Mouse (Mus musculus) activated CD4-positive, CD25-positive, alpha-beta regulatory T cell, adult 4 months (primary cell): ENCODE measurements around the gene Susd5. TPM values are rescaled to one million over a fixed set of nuclear protein-coding genes. Genes with fewer than 3 reads are reported as not detected.

Experiments used
- ATAC-seq: one replicate; pipeline ENCODE4 v1.8.0; 2017
- polyA plus RNA-seq, 2 experiments: library from polyadenylated mRNA; unstranded; fragments of 100-300 nt; shearing (Covaris generic); gene quantifications; one replicate each; pipeline ENCODE4 v1.2.1; 2017

The Susd5 gene
- not detected for polyA plus RNA-seq

DNA sequence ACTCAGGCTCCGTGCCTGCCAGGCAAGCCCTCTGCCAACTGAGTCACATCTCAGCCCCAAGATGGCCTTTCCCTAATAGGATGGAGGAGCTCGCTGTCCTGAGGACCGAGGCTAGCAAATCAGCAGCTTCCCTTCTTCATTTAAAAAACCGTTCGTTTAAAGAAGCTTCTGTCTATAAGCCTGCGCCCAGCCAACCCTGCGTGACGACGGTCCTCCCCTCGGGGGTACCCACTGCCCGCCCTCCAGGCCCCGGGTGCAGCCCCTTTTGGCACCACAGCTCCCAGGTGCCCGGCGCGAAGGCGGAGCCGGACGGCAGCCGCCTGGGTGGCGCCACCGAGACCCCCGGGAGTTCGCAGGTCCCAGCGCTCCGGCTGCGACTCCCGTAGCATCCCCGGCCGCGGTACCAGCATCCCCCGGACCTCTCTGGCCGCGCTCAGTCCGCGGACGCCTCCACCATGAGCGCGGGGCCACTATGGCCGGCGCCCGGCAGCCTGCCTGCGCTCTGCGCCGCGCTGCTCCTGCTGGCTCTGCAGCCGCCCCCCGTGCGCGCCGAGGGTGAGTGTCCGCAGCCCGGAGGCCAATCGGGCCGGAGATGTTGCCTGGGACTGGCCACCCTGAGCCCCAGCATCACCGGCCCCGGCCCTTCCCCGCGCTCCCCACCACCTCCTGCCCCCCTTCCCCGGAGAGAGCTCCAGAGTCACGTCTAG is at the start of gene Susd5:
Gene Susd5, plus strand, starts transcription at position 51 of the 707 bp plus-strand sequence.
- ATAC-seq: no peak

DNA sequence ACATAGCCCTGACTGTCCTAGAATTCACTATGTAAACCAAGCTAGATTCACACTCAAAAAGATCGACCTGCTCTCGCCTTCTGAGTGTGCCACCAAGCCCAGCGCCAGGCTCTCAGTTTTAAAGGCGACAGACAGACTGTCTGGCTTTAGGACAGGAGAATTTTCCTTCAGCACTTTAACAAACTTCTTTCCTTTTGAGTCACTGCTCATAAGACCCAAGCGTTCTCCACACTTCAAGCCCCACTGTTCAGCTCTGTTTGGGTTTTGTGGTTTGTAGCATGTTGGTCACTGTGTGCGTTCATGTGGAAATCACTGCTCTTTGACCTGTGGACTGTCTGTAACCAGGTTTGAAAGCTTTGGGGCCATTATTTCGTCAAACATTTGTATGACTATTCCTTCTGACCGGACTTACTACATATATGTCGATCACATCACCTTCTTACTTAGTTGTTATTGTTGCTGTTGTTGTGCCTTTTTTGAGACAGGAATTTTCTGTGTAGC is 49.0 kb upstream of the Susd5 start:
- ATAC-seq: no peak

DNA sequence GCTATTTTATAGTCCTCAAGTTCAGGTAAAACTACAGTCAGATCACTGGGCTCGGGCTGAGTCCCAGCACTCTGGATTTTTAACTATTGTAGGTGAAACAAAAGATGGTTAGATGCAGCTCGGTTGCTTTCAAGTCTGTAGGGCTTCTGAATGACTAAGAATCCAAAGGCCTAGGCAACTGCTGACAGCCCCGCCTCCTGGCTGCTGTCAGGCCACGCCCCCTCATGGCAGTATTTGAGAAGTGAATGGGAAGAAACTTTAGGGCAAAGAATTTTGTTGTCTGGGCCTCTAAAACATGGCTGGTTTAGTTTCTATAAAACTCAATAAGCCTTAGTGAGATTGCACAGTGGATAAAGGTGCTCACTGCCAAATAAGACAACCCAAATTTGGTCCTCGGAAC is 47.4 kb upstream of the Susd5 start:
- no peak for ATAC-seq

DNA sequence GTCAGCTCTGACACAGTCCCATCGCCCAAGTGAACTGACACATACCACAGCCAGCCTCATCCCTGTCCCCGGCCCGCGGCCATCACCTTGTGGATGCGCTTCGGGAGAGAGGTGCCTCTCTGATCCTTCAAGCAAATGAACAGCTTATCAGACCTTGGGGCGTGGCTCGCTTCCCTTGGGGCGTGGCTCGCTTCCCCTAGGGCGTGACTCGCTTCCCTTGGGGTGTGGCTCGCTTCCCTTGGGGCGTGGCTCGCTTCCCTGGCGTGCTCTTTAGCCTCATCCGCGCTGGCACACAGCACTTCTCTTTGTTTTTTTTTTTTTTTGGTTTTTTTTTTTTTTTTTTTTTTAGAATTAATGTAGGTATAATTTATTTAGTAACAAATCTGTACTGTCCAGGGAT is 45.7 kb upstream of the Susd5 start:
- no peak for ATAC-seq

DNA sequence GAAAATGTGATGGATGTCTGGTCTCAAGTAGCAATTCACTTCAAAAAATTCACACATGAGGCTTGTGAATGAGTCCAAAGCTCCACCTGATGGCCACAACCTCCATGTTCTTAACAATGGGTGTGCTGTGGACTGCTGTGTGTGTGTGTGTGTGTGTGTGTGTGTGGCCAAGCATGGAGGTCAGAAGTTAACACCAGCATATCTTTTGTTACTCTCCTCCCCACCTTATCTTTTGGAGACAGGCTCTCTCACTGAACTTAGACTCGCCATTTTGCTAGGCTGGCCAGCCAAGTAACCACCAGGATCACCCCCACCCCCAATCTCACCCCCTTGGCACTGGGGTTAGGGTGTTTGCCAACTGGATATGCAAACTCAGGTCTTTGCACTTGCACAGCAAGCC is 42.9 kb upstream of the Susd5 start:
- no peak for ATAC-seq

DNA sequence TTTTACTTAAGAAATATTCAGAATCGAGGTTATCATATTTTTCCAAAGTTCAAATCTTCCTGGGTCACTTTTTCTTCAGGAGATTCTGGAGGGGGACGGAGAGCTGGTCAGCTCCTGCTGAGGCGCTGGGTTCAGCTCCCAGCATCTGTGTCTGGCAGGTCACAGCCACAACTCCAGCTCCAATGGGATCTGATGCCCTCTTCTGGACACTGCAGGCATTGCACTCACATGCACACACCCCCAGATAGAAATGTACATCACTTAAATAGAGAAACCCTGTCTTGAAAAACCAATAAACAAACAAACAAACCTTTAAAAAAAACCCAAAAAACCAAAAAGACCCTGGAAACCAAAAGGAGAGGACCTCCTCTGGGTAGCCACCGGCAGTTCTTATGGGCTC is 41.2 kb upstream of the Susd5 start:
- ATAC-seq: no peak

DNA sequence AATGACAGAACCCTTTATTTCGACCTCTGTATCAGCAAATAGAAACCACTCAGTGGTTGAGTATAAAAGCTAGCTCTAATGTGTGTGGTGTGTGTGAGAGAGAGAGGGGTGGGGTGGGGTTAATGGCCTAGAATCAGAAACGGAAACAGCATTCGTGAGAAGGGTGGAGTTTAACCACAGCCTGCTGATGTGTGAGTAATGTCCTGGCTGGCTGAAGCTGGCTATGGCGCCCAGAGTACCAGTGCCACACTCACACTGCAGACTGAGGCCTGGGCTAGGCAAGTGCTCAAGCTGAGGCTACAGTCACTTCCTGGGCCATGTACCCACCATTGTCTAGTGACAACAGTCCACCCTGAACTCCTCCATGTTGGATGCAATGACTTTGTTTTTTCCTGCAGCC is 40.5 kb upstream of the Susd5 start:
- ATAC-seq: peak; percentile 93

DNA sequence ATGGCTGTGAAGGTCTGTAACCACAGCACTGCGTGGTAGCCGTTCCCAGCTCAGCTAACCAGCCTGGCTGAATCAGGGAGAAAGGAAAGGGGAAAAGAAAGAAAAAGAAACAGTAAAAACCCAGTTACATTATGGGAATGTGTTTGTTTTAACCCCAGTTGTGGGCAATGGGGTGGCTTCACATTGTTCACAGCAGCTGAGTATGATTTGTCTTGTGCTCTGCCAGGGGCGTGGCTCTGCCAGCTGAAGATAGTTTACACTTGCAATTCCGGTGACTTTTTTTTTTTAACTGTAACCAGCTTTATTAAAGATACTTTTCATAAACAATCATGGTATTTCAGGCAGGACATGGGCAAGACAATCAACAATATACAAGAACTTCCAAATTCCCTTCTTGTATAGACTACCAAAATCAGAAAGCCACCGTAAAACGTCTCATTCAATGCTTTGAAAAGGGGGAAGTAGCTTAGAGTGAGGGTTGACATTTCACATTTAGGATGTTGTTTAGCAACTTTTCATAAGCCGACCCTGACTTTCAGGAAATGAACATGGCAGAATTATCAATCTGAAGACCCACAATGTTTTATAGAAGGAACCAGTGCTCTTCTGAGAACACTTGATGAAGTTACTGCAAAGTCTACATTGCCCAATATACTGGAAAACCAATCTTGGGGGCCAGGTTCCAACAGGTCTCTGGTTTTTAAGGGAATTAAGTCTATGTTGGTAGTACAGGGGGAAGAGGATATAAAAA is 37.8 kb upstream of the Susd5 start:
- ATAC-seq: no peak

DNA sequence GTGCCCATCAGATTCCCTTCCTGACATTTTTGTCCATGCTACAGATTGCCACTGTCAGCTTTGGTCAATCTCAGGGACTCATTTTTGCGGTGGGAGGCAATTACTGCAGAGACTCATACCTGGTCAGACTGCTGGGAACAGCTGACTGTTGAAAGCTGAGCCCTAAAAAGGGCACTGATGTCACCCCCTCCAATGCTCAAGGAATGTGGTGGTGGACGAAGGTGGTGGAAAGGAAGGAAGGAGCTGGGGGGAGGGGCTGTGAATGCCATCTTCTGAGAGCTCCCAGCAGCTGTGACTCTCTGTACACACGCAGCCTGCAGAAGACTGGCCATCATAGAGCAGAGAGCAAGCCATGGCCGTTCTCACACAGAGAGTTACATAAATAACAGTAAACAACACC is 34.8 kb upstream of the Susd5 start:
- no peak for ATAC-seq

DNA sequence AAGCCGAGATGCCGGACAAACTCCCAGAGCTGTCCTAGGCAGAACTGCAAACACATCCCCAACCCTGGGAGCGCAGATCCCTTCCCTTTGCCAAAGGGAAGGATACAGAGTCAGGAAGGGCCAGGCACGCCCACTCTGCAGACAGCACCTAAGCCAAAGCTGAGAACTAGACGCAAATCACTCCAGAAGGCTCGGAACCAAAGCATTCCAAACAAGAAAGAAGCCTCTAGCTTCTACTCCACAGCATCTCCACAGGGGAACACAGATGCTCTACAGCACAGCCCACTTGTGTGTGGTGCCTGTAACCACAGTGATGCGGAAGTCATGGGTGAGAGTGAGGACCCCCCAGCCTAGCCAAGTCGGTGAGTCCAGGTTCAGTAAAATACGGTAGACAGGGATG is 31.8 kb upstream of the Susd5 start:
- ATAC-seq: no peak

DNA sequence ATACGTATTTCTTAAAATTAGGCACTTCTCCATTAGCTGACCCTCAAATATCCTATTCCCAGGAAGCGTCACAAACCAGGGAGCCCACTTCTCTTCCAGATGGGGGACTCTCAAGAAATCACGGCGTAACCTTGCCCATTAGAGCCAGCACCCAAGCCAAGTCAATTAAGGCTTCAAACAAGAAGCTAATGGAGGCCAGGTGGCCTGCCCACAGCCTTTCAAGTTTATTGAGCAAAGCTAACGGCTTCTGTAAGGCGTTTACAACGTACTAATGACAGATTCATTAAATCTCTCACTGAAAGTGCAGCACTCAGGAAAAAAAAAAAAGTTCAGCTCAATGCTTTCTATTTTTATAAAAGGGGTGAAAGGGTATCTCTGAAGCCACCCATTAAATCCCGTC is 31.1 kb upstream of the Susd5 start:
- ATAC-seq: no peak

DNA sequence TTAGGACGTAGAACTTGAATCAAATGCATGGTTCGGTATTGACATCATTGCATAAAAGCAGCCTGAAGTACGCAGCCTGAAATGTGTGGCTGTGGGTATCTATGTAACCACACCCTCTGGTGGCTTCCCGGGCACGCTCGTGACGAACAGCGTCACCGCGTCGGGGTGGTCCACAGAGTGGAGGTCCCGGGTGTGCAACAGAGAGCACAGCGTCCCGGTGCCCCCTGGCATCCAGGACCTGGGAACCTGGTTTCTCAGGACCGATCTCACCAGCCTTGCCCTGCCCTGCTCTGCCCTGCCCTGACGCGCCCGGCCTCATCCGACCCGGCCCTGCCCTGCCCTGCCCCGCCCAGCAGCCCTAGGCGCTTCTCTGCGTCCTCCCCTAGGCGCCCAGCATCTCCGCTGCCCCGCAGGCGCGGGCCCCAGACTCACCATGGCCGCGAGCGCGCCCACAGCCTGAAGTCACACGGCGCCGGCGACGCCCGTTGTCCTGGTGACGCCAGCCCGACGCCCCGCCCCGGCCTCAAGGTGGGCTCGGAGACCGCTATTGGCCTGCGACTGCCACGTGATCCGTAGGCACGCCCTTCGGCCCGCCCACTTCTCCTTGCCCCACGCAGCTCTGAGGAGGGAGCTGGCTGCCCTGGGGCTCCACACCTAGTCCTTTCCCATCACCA is 30.5 kb upstream of the Susd5 start:
- peak; percentile 86 for ATAC-seq

DNA sequence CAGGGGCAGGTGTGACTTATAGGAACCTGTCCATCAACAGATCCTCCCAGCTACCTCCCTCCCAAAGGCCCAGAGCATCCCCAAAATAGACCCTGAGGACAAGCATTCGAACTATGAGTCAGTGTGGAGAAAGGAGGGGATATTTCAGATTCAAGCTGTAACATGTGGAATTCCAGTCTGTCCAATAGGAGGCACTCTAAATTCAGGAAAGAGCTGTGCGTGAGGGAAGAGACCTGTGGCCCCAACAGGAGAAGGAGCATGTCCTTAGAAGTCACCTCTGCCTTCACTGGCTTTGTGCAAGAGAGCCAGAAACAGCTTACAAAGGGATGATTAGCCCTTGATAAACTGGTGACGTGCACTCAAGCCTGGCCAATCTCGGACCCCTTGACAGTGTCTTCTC is 16.0 kb upstream of the Susd5 start:
- ATAC-seq: no peak

DNA sequence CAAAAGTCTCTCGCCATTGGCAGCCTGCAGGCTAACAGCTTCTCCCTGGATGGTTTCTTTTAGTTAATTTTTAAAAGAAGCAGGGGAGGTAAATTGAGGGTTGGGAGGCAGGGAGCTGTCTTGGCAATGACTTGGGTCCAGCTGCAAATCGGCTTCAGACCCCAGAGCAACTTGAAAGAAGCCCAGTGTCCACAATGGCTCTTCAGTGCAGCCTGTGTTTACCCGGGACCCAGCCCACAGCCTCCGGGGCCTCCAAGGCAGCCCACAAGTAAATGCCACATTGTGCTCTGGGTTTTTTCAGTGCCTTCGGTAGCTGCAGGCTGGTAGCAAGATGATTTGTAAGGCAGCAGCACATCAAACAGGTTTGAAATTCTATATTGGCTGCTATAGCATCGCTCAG is 14.4 kb upstream of the Susd5 start:
- no peak for ATAC-seq

DNA sequence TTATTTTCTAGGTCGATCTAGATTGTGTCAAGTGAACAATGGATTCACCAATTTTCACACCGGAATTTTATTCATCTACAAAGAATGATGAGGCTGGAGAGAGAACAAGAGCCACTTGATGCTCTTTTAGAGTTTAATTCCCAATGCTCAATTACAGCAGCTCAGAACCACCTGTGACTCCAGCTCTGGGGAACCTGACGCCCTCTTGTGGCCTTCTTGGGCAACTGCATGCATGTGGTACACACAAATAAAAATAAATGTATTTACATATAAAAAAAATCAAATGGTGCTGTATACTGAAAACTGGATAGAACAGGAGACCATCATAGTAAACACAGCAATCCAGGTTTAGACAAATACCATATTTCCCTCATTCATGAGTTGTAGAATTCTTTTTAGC is 12.5 kb upstream of the Susd5 start:
- ATAC-seq: no peak

DNA sequence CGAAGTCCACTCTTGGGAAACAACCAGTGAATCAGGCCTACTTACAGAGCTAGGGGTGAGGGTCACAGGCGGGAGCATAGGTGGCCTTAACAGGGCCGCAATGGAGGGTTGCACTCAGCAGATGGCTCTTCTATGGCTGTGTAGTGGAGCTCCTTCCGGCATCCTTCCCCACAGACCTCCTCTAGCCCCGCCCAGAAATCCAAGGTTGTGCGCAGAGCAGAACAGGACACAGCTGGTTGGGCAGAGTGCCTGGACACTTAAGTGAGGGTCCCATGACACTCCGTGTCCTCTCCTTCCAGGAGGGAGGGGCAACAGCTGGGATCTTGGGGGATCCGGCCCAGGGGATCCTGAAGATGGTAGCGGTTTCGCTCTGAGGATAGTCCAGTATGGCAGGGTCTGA is 10.9 kb upstream of the Susd5 start, which contains the start of gene Fbxl2:
Gene Fbxl2, minus strand, starts transcription at position 164 of the 400 bp plus-strand sequence.
- ATAC-seq: no peak

DNA sequence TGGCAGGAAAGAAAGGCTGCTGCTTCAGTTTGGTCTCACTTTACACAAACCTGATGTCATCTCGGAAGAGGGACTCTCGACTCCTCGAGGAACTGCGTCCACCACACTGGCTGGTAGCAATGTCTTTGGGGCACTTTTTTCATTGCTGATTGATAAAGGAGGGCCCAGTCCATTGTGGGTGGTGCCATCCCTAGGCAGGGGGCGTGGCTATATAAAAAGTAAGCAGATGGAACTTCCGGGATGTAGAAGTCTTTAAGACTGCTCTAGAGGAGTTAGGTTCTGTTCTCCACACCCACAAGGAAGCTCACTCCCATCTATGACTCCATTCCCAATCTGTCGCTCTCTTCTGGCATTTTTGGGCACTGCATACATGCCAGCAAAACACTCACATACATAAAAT is 10.3 kb upstream of the Susd5 start:
- ATAC-seq: no peak

DNA sequence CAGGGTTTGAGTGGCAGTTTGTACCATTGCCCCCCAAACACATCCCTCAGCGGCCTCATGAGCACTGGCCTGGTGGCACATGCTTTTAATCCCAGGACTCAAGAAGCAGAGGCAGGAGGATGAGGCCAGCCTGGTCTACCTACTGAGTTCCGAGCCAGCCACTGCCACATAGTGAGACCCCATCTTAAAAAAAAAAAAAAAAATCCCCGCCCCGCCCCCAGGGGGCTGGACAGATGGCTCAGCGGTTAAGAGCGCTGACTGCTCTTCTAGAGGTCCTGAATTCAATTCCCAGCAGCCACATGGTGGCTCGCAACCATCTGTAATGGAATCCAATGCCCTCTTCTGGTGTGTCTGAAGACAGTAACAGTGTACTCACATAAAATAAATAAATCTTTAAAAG is 6.8 kb upstream of the Susd5 start:
- no peak for ATAC-seq

DNA sequence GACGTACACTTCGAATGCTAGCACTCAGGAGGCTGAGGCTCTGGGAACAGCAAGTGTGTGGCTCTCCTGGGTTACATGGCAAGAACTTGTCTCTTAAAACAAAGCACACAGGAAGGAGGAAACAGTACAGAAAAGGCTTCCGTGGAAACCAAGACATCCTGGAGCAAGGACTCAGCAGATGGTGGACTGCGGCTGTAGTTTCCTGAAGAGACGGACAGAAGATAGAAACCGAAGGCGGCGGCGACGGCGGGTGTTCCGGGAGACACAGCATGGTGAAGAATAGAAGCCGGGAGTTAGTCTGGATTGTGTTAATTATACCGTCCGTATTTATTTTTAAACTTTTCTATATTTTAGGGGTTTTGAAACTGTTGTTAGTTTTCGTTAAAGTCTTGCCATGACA is 6.2 kb upstream of the Susd5 start:
- no peak for ATAC-seq

DNA sequence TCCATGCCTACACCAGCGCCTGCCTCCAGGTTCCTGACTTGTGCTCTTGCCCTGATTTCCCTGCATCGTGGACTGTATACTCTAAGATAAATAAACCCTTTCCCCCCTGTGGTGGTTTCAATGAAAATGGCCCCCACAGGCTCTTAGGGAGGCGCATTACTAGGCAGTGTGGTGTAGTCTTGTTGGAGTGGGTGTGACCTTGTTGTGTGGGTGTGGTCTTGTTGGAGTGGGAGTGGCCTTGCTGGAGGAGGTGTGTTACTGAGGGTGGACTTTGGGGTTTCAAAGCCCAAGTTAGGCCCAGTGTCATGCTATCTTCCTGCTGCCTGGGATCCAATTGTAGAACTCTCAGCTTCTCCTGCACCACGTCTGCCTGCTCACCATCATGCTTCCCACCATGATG is 4.9 kb upstream of the Susd5 start:
- ATAC-seq: no peak

DNA sequence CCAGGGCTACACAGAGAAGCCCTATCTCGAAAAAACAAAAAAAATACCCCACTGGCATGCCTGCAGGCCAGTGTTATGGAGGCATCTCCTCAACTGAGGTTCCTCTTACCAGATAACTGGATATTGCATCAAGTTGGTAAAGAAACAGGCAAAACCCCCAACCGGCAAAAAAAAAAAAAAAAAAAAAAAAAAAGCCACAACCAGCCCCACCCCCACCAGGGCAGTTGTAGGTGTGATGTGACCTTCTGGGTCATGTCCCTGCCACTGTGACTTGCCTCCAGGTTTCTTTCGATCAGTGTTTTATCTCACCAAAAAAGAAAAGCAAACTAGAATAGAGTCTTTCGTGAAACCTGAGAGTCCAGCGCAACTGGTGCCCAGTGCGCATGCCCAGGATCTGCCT is 4.1 kb upstream of the Susd5 start:
- ATAC-seq: no peak

DNA sequence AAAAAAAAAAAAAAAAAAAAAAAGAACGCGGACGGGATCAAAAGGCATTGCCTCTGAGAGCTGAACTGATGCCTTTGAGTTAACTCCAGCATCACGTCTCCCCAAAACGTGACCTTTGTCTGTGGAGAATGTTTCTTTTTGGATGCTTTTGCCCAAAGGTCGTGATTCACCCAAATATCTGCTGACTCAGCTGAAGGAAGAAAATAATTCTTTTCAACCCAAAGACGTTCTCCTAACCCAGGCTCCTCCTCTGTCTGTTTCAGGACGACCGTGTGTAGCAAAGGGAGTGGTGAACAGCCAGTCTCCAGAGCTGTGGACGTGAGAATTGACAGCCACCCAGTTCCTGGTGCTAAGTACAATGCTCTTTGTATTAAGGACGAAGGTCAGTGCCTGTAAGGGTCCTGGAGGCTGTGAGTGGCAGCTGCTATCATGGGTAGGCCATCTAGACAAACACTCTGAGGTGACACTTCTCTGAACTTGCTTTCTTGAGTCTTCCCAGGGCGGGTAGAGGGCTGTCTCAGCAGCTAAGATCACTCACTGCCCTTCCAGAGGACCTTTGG is 11.6 kb downstream of the Susd5 start:
- no peak for ATAC-seq

DNA sequence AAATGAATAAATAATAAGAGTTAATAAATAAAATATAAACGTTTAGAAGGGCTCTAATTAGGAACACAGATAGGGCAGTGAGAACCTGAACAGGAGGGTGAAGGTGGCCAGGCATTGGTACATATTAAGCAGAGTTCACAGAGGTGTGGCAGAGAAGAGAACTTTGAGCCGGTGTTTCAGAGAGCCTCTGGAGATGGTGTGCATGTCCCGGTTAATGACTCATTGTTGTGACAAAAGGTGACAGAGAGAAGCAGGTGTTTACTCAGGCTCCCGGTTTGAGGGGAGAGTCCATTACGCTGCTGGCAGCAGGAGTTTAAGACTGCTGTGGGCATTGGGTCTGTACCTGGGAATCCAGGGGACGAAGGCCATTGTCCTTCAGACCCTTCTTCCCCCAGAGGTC is 12.4 kb downstream of the Susd5 start:
- no peak for ATAC-seq
